Mouse (Mus musculus): ENCODE results near the gene P3h3. TPM values are rescaled to one million over a fixed set of nuclear protein-coding genes. Genes with fewer than 3 reads are reported as not detected.
A peak's percentile ranks its signal among the peaks of the same experiment; 100 is the strongest.

The P3h3 gene
- polyA plus RNA-seq, 1 experiment from 2014 or later: 14.7 TPM

DNA sequence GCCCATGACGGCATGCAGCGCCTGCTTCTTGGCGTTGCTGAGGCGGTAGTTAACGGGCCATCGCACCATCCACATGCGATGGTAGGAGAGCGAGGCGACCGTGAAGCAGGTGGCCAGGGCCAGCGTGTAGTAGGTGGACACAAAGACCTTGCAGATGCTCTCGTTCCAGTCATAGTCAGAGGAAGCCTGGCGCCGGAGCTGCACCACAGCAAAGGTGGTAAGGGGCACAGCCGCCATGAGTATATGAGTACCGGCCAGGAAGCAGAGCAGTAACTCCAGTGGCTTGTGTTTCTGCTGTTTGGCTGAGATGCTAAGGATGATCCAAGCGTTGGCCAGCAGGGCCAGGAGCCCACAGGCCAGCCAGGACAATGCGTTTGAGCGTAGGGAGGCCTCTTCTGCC lies 3.7 kb upstream of the P3h3 start:
- DNase-seq (ENCODE audit: low spot score) (no peak), ATAC-seq (ENCODE audit: low FRiP score) (no peak)
- Histone ChIP-seq H3K4me3 (ENCODE audit: low read depth, low read length) (no peak overlapping the region), H3K4me1 (replicated peaks; ENCODE audit: control insufficient read depth, insufficient read depth, low read length) (peaks cover 23% of the 10 kb centered on the region), H3K27me3 (ENCODE audit: control insufficient read depth, insufficient read depth, low read length) (no peaks in the 10 kb centered on the region), H3K36me3 (ENCODE audit: control insufficient read depth, insufficient read depth, low read length) (no peaks in the 10 kb centered on the region), H3K9ac (ENCODE audit: low read depth, low read length) (no peak overlapping the region), H3K27ac (ENCODE audit: low read depth, low read length) (no peak overlapping the region), H3K9me3 (ENCODE audit: control insufficient read depth, low read length) (no peaks in the 10 kb centered on the region), H3K4me2 (replicated peaks; ENCODE audit: low read depth, low read length) (peak overlapping the region; percentile 17)
- WGBS: 82% methylated on average over 19 of the region's 19 CpGs

DNA sequence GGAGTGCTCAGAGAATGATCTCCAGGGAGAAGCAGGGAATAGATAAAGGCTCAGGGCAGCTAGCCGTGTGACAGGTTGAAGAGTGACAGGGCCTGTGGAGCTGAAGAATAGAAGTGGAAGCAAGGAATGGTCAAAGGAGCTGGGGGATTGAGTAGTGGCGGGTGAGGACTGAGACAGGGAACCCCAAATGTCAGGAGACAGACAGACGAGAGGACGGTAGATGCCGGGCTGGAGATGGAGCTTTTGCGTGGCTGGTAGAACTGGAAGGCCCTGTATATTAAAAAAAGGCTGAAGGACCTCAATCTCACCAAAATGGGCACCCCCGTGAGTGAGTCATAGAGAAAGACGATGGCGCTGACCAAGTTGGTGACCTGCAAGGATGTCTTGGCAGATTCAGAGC lies 3.0 kb upstream of the P3h3 start:
- H3K4me2 ChIP-seq (replicated peaks; ENCODE audit: low read depth, low read length): no peak overlapping the region
- no peaks in the 10 kb centered on the region for H3K36me3 ChIP-seq (ENCODE audit: control insufficient read depth, insufficient read depth, low read length)
- H3K27ac ChIP-seq (ENCODE audit: low read depth, low read length): no peak overlapping the region
- no peaks in the 10 kb centered on the region for H3K9me3 ChIP-seq (ENCODE audit: control insufficient read depth, low read length)
- no peak for DNase-seq (ENCODE audit: low spot score)
- no peak overlapping the region for H3K4me3 ChIP-seq (ENCODE audit: low read depth, low read length)
- peaks cover 23% of the 10 kb centered on the region for H3K4me1 ChIP-seq (replicated peaks; ENCODE audit: control insufficient read depth, insufficient read depth, low read length)
- no peak for ATAC-seq (ENCODE audit: low FRiP score)
- no peaks in the 10 kb centered on the region for H3K27me3 ChIP-seq (ENCODE audit: control insufficient read depth, insufficient read depth, low read length)
- no peak overlapping the region for H3K9ac ChIP-seq (ENCODE audit: low read depth, low read length)
- WGBS: 78% methylated on average over 9 of the region's 9 CpGs

DNA sequence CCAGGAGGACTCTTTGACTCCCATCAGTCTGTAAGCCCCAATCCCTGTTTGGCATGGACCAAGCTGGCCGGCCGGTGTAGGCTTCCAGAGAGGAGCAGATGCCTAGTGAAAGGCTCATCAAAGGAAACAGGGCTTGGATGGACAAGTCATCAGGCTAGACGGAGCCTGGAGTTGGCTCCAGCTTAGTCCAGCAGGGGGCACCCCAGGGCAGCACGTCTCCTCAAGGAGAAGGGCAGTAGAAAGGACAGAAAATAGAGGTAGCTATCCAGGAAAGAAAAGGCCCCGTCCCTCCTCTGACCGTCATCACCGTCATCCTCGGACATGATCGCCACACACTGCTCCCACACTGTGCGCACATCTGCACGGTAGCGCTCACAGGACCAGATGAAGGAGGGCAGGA lies 2.2 kb upstream of the P3h3 start:
- peak; percentile 9; the same call in 1 of the 2 replicates for ATAC-seq (ENCODE audit: low FRiP score)
- Histone ChIP-seq H3K9me3 (ENCODE audit: control insufficient read depth, low read length) (no peaks in the 10 kb centered on the region), H3K36me3 (ENCODE audit: control insufficient read depth, insufficient read depth, low read length) (no peaks in the 10 kb centered on the region), H3K4me2 (replicated peaks; ENCODE audit: low read depth, low read length) (no peak overlapping the region), H3K9ac (ENCODE audit: low read depth, low read length) (peak overlapping the region; percentile 47), H3K27me3 (ENCODE audit: control insufficient read depth, insufficient read depth, low read length) (no peaks in the 10 kb centered on the region), H3K27ac (ENCODE audit: low read depth, low read length) (no peak overlapping the region), H3K4me3 (ENCODE audit: low read depth, low read length) (no peak overlapping the region), H3K4me1 (replicated peaks; ENCODE audit: control insufficient read depth, insufficient read depth, low read length) (peaks cover 23% of the 10 kb centered on the region)
- DNase-seq (ENCODE audit: low spot score): peak; percentile 92
- 11% methylated on average over 12 of the region's 12 CpGs for WGBS

DNA sequence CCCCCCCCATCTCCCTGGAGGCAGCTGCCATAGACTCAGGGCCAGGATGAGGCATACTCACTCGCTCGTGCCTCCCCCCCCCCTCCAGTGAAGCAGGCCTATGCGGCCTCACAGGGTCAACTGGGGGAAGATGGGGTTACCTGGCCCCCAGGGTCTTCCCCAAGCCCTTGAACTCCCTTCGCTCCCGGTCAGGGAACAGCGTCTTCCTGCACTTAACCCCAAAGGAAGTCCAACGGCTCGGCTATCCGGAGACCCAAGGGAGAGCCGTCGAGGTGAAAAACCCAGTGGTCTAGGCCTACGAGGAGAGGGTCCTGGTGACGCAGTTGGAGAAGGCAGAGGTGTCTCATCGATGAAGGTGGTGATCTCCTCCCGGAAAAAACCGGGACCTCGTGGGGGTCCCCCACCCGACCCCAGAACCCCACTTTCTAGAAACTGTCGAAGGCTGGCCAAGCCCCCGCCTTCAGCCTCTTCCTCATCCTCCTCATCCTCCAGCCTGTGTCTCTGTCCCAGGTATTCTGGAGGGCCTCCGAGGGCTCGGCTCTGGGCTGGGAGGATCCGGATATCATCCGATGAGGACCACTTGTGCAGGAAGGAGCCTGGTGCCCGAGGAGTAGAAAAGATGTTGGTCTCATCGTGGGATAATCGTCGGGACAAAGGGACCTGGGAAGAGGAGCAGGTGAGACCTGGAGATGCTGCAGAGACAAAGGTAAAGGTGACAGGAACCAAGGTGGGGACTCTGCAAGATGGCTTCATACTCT lies 1.2 kb upstream of the P3h3 start:
- no peaks in the 10 kb centered on the region for H3K36me3 ChIP-seq (ENCODE audit: control insufficient read depth, insufficient read depth, low read length)
- H3K27me3 ChIP-seq (ENCODE audit: control insufficient read depth, insufficient read depth, low read length): no peaks in the 10 kb centered on the region
- 78% methylated on average over 26 of the region's 28 CpGs for WGBS
- no peak overlapping the region for H3K27ac ChIP-seq (ENCODE audit: low read depth, low read length)
- no peak overlapping the region for H3K9ac ChIP-seq (ENCODE audit: low read depth, low read length)
- ATAC-seq (ENCODE audit: low FRiP score) (no peak), DNase-seq (ENCODE audit: low spot score) (no peak)
- no peaks in the 10 kb centered on the region for H3K9me3 ChIP-seq (ENCODE audit: control insufficient read depth, low read length)
- peaks cover 19% of the 10 kb centered on the region for H3K4me1 ChIP-seq (replicated peaks; ENCODE audit: control insufficient read depth, insufficient read depth, low read length)
- no peak overlapping the region; the same call in 1 of the 2 replicates for H3K4me2 ChIP-seq (replicated peaks; ENCODE audit: low read depth, low read length)
- H3K4me3 ChIP-seq (ENCODE audit: low read depth, low read length): no peak overlapping the region

DNA sequence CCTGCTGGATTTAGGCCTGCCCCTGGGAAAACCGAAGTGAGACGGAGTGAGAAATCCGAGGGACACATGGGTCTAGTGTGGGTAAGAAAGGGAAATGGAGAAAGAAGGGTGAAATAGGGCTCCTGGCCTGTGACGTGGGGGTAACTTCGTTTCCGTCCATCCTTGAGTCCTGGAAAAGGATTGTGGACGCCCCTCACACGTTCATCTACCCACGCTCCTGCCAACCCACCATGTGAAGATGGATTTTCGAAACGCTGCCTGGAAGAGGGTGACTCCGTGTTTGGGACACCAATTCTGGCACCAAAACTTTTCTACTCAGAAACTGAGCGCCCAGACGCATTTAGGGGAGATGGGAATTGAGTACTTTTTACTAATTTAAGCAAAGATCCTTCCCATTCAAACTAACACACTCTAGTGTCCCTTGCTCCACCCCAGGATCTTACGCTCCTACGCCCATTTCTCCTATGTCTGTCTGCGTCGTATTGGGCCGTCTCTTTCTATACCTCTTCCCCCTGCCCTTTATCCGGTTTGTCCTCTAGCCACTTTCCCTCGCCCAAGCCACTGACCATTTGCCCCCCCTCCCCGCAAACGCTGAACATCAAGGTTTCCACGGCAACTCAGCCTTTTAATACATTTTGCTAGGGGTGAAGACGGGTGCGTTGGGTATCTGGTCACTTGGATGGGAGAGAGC lies 433 bp upstream of the P3h3 start:
- no peaks in the 10 kb centered on the region for H3K27me3 ChIP-seq (ENCODE audit: control insufficient read depth, insufficient read depth, low read length)
- ATAC-seq (ENCODE audit: low FRiP score) (no peak), DNase-seq (ENCODE audit: low spot score) (no peak)
- H3K4me2 ChIP-seq (replicated peaks; ENCODE audit: low read depth, low read length): peak overlapping the region; percentile 95
- peak overlapping the region; percentile 97 for H3K9ac ChIP-seq (ENCODE audit: low read depth, low read length)
- no peaks in the 10 kb centered on the region for H3K9me3 ChIP-seq (ENCODE audit: control insufficient read depth, low read length)
- H3K36me3 ChIP-seq (ENCODE audit: control insufficient read depth, insufficient read depth, low read length): no peaks in the 10 kb centered on the region
- H3K27ac ChIP-seq (ENCODE audit: low read depth, low read length): peak overlapping the region; percentile 94; the same call in 1 of the 2 replicates
- peaks cover 15% of the 10 kb centered on the region for H3K4me1 ChIP-seq (replicated peaks; ENCODE audit: control insufficient read depth, insufficient read depth, low read length)
- H3K4me3 ChIP-seq (ENCODE audit: low read depth, low read length): peak overlapping the region; percentile 73
- 23% methylated on average over 26 of the region's 26 CpGs for WGBS

DNA sequence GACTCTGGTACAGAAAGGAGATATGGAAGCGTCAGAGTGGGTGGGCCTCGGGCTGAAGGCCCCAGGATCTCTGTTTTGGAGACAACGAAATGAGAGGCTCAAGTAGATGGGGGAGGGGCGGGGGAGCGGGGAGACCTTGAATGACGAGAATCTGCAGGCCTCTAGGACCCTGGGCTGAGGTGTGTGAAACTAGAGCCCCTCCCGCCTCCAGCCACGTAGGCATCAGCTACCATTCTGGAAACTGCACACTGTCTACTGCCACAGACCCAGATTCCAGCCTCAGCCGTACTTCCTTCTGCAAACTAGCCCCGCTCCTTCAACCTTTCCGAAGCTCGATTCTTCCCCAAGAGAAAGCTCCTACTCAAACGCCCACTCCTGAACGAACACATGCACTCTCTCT lies 1.2 kb downstream of the P3h3 start:
- Histone ChIP-seq H3K27me3 (ENCODE audit: control insufficient read depth, insufficient read depth, low read length) (no peaks in the 10 kb centered on the region), H3K9me3 (ENCODE audit: control insufficient read depth, low read length) (no peaks in the 10 kb centered on the region), H3K36me3 (ENCODE audit: control insufficient read depth, insufficient read depth, low read length) (no peaks in the 10 kb centered on the region), H3K9ac (ENCODE audit: low read depth, low read length) (peak overlapping the region; percentile 97; the same call in 1 of the 2 replicates), H3K4me3 (ENCODE audit: low read depth, low read length) (peak overlapping the region; percentile 73), H3K4me2 (replicated peaks; ENCODE audit: low read depth, low read length) (peak overlapping the region; percentile 95), H3K4me1 (replicated peaks; ENCODE audit: control insufficient read depth, insufficient read depth, low read length) (peaks cover 3% of the 10 kb centered on the region; the same call in 1 of the 2 replicates), H3K27ac (ENCODE audit: low read depth, low read length) (peak overlapping the region; percentile 94; the same call in 1 of the 2 replicates)
- DNase-seq (ENCODE audit: low spot score) (peak; percentile 74), ATAC-seq (ENCODE audit: low FRiP score) (peak; percentile 41)
- WGBS: 11% methylated on average over 13 of the region's 14 CpGs

DNA sequence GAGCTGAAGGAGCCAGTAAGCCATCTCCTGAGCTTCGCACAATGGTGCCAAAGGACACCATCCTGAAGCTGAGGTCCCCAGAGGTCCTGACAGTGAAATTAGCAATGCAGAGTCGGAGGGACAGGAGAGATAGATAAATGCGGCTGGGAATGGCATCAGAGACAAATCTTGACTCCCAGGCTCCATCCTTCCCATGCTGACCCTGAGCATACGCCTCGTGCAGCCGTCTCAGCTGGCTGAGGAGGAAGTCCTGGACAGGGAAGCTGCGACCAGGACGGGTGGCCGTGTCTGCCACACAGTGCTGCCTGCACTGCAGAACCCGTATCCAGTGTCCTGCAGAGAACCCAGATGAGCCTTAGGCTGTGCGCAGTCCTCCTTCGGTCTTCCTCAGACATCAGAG lies 2.9 kb downstream of the P3h3 start:
- H3K9me3 ChIP-seq (ENCODE audit: control insufficient read depth, low read length): no peaks in the 10 kb centered on the region
- H3K4me2 ChIP-seq (replicated peaks; ENCODE audit: low read depth, low read length): no peak overlapping the region
- no peak overlapping the region for H3K9ac ChIP-seq (ENCODE audit: low read depth, low read length)
- ATAC-seq (ENCODE audit: low FRiP score) (no peak), DNase-seq (ENCODE audit: low spot score) (no peak)
- H3K4me3 ChIP-seq (ENCODE audit: low read depth, low read length): no peak overlapping the region
- no peaks in the 10 kb centered on the region for H3K36me3 ChIP-seq (ENCODE audit: control insufficient read depth, insufficient read depth, low read length)
- H3K27me3 ChIP-seq (ENCODE audit: control insufficient read depth, insufficient read depth, low read length): no peaks in the 10 kb centered on the region
- H3K27ac ChIP-seq (ENCODE audit: low read depth, low read length): no peak overlapping the region
- 0 out of 2 replicates have a peak, but pooled peaks cover 2% of the 10 kb centered on the region for H3K4me1 ChIP-seq (replicated peaks; ENCODE audit: control insufficient read depth, insufficient read depth, low read length)
- 75% methylated on average over 12 of the region's 12 CpGs for WGBS

DNA sequence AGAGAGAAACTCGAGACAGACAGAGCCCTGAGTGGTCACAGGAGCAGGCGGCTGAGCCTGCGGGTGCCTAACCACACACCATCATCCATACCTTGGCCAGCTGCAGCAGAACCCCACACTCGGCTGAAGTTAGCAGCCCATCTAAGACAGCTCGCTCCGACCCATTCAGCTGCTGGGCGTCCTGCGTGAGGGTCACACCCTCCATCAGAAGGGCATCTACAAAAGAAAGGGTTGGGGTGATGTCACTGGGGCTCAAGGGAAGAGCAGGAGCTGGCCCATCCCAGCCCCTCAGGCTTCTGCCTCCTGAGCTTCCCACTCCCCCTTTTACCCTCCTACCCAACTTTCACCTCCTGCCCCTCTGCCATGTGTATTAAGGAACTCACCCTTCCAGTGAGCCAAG lies 7.0 kb downstream of the P3h3 start:
- Histone ChIP-seq H3K9me3 (ENCODE audit: control insufficient read depth, low read length) (no peaks in the 10 kb centered on the region), H3K9ac (ENCODE audit: low read depth, low read length) (no peak overlapping the region), H3K27ac (ENCODE audit: low read depth, low read length) (no peak overlapping the region), H3K4me2 (replicated peaks; ENCODE audit: low read depth, low read length) (no peak overlapping the region), H3K36me3 (ENCODE audit: control insufficient read depth, insufficient read depth, low read length) (no peaks in the 10 kb centered on the region), H3K4me1 (replicated peaks; ENCODE audit: control insufficient read depth, insufficient read depth, low read length) (no peaks in the 10 kb centered on the region), H3K4me3 (ENCODE audit: low read depth, low read length) (no peak overlapping the region), H3K27me3 (ENCODE audit: control insufficient read depth, insufficient read depth, low read length) (no peaks in the 10 kb centered on the region)
- DNase-seq (ENCODE audit: low spot score): no peak
- 62% methylated on average over 8 of the region's 8 CpGs for WGBS
- ATAC-seq (ENCODE audit: low FRiP score): no peak

DNA sequence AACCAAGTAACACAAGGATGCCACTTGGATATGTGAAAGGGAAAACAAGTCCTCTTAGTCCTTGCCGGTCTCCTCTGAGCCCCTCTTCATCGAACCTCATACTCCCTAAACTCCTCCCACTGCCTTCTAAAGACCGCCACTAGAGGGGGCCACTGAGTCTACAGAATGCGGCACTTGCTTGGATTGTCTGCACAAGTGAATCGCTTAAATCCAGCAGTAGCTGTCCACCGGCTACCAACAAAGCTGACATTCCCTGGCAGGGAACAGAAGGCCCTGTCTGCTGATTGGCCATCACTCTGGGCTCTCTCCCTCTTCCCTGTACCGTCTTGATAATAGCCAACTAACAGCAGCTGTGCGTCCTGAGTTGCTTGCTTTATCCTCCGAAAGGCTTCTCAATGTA lies 10.2 kb downstream of the P3h3 start:
- 9% methylated on average over 9 of the region's 9 CpGs for WGBS
- no peaks in the 10 kb centered on the region for H3K9me3 ChIP-seq (ENCODE audit: control insufficient read depth, low read length)
- H3K27ac ChIP-seq (ENCODE audit: low read depth, low read length): no peak overlapping the region
- no peaks in the 10 kb centered on the region for H3K36me3 ChIP-seq (ENCODE audit: control insufficient read depth, insufficient read depth, low read length)
- ATAC-seq (ENCODE audit: low FRiP score): peak; percentile 85
- peak; percentile 99 for DNase-seq (ENCODE audit: low spot score)
- H3K27me3 ChIP-seq (ENCODE audit: control insufficient read depth, insufficient read depth, low read length): no peaks in the 10 kb centered on the region
- H3K4me3 ChIP-seq (ENCODE audit: low read depth, low read length): no peak overlapping the region
- no peak overlapping the region for H3K4me2 ChIP-seq (replicated peaks; ENCODE audit: low read depth, low read length)
- no peak overlapping the region for H3K9ac ChIP-seq (ENCODE audit: low read depth, low read length)
- H3K4me1 ChIP-seq (replicated peaks; ENCODE audit: control insufficient read depth, insufficient read depth, low read length): no peaks in the 10 kb centered on the region

Data from hindbrain, embryonic 11.5 days (tissue).